Mouse (Mus musculus): ENCODE data around the gene Olfr353.

Gene Olfr353

DNA sequence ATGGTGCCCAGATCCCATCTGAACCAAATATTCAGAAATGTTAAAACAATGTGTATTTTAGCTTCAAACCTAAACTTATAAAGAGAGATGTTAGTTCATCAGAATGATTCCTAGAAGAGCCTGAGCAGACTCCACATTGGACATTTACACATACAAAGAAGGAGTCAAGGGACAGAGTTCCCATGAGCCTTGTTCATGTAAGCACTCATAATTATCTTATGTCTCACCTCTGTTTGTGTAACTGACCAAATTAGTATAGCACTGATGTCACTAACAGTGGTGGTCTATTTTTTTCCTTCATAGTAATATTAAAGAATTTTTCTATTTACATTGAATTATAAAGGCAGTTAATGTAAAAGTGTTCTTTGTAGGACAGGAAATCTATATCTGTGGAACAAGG, at the start of gene Olfr353:
TSS of gene Olfr353 (minus strand) at position 101 of the 400 bp plus-strand sequence.
- DNase-seq = no peak

DNA sequence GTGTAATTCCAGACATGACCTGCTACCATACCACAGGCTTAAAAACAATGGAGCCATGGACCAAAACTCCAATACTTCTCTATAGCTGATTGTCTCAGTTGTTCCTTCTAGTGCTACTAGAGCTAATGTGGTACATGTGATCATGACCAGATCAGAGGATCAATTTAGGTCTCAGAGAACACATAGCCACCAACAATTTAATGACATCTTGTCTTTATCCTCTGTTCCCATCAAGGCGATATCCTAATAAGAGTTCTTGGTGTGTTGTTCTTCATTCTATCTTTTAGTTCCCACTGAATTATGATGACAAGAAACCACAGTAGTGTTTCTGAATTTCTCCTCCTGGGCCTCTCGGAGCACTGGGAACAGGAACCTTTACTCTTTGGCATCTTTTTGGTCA, 44.1 kb upstream of the Olfr353 start, which contains the start of gene Olfr356:
TSS of gene Olfr356 (plus strand) at position 301 of the 400 bp plus-strand sequence.
- DNase-seq = no peak

DNA sequence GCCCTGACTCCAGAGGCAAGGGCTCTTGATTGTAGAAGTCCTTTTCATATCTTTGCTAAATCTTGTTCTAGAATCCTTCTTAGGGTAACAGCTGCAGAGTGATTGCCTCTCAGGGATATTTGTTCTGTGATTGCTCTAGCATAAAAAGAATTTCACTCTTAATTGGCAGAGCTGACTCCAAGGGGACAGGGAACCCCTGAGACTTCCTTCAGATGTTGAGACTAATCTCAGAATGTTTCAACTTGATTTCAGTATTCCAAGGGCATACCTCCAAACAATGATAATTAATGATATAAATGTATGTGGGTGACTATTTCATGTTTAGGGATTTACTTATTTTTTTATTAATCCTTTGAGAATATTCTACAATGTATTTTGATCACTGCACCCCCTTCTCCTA, 36.1 kb upstream of the Olfr353 start, which contains the start of gene Olfr355:
TSS of gene Olfr355 (minus strand) at position 101 of the 400 bp plus-strand sequence.
- DNase-seq = no peak

DNA sequence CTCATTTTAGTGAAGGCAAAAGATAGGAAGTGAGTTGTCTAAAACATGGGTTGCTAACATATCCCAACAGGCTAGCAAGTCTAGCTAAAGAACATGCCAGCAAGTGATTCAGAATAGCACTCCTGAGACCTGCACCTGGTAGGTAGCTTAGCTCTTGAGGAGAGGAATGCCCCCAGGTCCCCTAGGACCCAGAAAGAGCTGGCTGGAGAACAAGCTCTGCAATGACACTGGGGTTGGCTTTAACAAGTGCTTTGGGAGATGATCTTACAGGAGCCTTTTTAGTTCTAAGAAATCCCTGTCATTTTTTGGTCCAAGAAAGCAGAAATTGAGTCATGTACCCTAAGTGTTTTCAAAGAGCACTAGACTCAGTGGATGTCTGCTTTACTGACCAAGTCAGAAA, 12.6 kb upstream of the Olfr353 start, which contains the start of gene Olfr354:
TSS of gene Olfr354 (plus strand) at position 301 of the 400 bp plus-strand sequence.
- no peak for DNase-seq

DNA sequence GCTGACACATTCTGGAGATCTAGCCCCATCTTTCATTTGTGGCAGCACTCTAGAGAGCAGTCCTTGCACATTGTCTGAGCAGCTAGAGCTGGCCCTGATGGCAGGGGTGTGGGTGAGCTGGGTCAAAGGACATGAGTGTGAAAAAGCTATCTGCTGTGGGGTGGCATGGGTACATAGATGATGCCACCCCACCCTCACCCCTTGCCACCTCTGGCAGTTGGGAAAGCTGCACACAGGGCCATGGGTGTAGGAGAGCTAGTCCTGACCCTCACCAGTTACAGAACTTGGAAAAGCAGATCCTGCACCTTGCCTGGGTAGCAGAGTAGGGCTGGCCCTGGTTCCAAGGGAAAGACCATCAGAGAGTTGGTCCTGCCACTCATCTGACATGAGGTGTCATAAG, 4.4 kb upstream of the Olfr353 start:
- no peak for DNase-seq

DNA sequence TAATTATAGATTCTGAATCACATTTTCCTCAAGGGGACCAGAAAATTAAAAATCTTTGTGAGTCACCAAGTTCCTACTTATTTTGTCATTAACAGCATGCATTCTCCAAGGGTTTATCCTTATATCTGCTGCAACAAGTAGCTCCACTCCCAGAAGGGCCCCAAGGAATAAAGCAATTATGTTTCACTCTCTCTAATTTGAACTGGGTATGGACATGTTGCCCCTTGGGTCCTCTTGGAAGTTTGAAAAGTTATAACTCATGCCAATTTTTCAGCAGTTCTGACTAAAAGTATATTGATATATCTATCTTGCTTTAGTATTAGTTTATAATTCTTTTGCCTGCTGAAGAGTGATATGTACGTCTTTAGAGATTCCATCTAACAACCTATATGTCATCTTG, 24.6 kb downstream of the Olfr353 start, which contains the start of gene Olfr352:
TSS of gene Olfr352 (plus strand) at position 301 of the 400 bp plus-strand sequence.
- DNase-seq = no peak

DNA sequence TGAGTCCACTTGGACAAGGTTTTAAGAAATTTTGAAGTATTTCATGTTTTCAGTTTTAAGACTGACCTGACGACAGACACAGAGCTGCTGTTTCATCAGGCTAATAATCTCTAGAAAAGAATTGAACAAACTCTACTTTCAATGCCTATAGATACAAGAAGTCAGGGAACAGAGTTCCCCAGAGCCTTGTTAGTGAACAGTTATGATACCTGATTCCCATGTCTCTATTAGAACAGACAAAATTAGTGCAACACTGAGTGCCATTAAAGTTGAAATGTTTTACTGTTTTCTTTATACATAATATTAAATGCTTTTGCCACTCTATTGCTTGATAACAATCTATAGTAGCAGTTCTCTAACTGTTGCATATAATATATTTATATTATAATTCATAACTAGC, 30.2 kb downstream of the Olfr353 start, which contains the start of gene Olfr351:
TSS of gene Olfr351 (minus strand) at position 101 of the 400 bp plus-strand sequence.
- DNase-seq = no peak

DNA sequence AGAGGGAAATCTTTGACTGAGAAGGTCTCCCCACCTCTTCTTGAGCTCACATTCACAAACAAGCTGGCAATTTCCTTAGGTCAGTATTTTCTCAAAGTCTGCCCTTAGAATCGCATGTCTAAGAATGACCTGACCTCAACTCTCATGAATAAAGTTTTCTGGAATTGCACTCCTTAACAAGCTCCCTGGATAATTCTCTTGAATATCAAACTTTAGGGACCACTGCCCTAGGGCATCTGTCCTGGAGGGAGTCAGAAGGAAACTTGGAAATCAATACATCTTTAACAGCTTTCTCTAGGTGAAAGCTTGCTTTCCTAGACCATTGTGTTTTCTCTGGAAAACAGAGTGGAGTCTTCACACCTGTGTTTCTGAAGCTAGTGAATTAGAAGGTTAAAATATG, 46.7 kb downstream of the Olfr353 start, which contains the start of gene Olfr350:
TSS of gene Olfr350 (plus strand) at position 301 of the 400 bp plus-strand sequence.
- DNase-seq = no peak

All from kidney, postnatal 10 days (tissue).